Mouse (Mus musculus) olfactory bulb, adult 2 months (tissue): ENCODE results near the gene Orai3.

ENCODE experiments used
- CTCF ChIP-seq: fragments of 200-500 bp; IDR thresholded peaks from 2 replicates; pipeline ENCODE4 v1.5.1; 2012; ENCODE audit warnings: low read depth, mild to moderate bottlenecking, low read length, moderate library complexity; ENCODE audit not compliant: insufficient read depth
- POLR2A ChIP-seq: fragments of 200-500 bp; IDR thresholded peaks from 2 replicates; pipeline ENCODE4 v1.6.1; 2012; ENCODE audit warnings: mild to moderate bottlenecking, low read depth, low read length, moderate library complexity; ENCODE audit not compliant: insufficient read depth

DNA sequence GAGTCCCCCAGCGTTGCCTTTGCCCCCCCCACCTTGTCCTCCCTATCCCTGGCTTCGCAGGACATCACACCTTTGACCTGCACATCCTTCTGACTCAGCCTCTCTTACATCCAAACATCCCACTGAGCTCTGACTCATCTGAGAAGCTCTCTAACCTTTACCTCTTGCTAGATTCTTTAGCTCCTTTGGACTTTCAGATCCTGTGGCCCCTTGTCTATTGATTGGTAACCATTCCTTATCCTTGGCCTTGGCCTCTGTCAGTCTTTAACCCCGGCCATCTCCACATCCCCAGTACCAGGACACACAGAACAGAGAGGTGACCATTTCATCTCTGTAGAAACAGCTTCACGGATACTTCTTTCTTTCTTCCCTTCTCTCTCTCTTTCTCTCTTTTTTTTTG is 39.4 kb upstream of the Orai3 start:
- TF ChIP-seq CTCF, result no peak
- TF ChIP-seq POLR2A, result no peak
